Mouse (Mus musculus) forelimb bud, embryonic 11.5 days (tissue): ENCODE measurements around the gene Baz1a.
"Not testable (repeated sequence)": the region's sequence is repeated elsewhere in the genome, so short reads cannot be mapped to it uniquely, and the experiment has no call there.

Experiments used
- DNase-seq: peaks from one replicate; pipeline ENCODE4 v3.0.0-alpha.2; 2012; ENCODE audit warnings: low read depth, low spot score

Gene Baz1a

DNA sequence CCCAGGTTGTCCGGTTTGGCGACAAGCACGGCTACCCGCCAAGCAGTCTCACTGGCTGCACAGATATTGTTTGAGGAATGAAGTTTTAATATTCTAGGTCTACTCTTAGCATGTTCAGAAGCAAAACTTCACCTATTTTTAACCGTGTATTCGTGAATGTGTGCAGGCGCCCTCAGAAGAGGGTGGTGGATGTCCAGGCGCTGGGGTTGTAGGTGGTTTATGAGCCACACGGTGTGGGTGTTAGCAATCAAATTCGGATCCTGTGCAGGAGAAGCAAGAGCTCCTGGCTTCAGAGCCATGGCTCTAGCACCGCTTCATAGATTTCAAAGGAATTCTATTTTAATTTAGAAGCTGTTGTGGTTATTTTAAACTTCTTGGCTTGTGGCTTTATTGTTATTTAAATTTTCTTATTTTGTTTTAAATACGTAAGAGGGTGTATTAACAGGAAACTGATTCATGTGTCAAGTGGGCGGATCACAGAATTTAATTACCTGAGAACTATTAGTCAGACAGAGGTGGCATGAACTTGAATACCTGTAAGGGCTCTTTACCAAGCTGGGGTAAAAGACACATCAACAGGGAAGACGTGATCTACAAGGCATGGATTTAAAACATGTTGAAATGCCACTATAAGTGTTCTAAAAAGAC is 6.7 kb downstream of the Baz1a start:
- no peak for DNase-seq

DNA sequence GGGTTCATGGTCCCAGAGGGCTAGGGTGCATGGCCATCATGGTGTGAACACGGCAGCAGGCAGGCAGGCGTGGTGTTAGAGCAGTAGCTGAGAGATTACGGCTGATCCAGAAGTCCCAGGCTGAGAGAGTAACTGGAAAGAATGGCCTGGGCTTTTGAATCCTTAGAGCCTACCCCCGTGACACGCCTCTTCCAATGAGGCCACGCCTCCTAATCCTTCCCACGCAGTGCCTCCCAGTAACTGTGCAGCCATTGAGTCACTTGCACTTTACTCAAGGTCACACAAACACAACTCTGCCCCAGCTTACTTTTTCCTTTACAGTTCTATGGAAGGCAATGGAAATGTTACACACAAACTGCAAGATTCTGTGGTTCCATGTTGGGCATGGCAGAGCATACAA is 8.1 kb downstream of the Baz1a start:
- no peak for DNase-seq

DNA sequence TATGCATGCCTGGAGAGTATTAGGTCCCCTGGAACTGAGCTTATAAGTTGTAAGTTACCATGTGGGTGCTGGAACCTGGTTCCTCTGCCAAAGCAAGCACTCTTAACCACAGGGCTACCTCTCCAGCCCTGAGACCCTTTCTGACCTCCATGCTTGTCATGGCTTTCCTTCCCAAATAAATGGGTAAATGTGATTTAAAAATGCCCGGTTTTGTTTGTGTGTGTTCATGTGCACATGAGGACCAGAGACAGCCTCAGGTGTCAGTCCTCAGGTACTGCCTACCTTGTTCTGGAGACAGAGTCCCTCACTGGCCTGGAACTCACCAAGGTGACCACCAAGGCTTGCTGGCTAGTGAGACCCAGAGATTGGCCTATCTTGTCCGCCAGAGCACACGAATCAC is 9.8 kb downstream of the Baz1a start:
- DNase-seq: no peak

DNA sequence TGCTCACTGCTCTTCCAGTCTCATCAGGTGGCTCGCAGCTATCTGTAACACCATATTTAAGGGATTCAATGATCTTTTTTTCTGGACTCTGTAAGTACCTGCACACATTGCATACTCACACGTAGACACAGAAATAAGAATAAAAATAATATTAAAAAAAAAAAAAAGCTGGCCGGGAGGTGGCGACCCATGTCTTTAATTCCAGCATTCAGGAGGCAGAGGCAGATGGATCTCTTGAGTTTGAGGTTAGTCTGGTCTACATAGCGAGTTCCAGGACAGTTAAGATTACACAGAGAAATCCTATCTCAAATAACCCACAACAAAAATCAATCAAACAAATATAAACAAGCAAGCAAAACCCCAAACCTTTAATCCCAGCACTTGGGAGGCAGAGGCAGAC is 10.3 kb downstream of the Baz1a start:
- DNase-seq: no peak

DNA sequence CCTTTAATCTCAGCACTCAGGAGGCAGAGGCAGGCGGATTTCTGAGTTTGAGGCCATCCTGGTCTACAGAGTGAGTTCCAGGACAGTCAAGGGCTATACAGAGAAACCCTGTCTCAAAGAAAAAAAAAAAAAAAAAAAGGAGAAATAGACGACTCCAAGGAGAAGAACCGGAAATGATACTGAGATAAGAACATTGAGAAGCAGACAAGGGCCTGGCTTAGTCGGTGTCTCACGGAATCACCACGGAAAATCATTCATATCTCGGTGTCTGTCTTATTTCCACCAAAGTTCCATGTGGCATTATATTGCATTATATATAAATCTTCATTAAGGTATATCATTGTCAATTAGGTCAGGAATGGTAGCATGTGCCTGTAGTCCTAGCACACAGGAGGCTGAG is 11.6 kb downstream of the Baz1a start:
- DNase-seq: not testable (repeated sequence)

DNA sequence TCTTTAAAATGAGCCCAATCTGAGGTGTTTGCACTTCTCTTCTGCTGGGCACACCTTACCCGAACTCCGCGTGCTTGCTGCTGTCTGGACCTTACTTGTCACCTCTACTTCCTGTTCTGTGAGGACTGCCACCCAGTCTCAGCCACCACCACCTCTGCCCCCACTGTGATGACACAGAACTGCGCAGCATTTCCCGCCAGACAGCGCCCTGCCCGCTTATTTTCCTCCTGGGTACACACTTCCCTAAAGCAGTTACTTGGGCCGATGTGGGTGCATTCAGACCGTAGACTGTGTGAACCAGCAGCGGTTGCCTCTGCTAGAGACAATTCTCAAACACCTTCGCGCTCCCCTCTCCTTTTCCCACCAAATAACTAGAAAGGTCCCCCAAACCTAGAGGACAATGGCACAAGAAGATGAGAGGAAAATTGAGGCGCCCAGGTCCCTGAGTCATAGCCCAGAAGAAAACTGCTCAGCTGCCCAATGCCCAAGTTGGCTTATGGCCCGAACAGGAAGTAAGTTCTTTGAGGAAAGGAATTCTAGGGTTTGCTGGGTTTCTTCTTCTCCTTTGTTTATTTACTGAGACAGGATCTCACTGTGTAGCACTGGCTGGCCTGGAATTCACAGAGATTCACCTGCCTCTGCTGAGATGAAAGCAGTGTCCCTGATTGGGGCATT is 15.0 kb downstream of the Baz1a start:
- DNase-seq: no peak

DNA sequence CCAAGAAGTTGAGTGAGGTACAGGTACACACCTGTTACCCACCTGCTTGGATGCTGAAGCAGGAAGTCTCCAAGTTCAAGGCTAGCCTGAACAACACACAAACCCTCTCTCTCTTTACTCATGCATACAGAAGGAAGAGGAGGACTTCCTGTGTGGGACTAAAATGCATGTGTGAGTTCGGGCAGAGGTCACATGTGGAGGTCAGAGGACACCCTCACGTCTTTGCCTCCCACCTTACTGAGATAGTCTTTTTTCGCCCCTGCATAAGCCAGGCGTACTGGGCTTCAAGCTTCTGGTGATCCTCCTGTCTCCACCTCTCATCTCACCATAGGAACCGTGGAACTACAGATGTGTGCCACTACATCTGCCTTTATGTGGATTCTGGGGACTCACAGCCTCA is 15.7 kb downstream of the Baz1a start:
- no peak for DNase-seq

DNA sequence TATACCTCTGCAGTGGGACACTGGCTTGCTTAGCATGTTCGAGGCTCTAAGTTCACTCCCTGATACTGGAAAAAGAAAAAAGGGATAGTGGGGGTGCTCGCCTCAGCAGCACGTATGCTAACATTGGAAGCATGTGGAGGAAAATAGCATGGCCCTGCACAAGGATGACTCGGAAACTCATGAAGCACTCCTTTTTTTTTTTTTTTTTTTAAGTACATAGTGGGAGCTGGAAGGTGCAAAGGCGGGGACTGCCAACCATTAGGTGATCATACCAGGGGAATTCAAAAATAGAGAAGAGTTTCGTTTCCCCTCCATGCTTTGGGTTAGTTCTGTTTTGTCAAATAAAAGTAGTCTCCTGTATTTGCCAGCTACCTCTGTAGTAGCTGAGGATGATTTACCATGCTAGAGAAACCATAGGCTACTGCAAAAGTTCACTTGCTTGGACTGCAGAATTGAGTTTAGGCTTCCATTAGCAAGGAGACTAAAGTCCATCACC is 17.1 kb downstream of the Baz1a start:
- DNase-seq: no peak

DNA sequence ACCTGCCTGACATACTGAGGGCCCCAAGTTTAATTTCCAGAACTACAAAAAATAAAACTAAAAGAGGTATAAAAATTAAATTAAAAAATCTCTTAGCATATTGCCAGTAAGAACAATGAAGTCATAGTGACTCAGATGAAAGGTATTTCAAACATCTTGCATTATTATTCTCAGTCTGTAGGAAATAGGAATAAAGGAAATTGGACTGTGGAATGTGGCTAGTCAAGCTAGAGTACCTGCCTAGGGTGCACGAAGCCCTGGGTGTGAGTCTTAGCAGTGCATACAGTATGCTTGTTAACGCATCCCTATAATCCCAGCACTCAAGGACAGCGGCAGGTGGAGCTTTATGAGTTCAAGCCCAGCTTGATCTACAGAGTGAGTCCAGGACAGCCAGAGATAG is 18.2 kb downstream of the Baz1a start:
- no peak for DNase-seq

DNA sequence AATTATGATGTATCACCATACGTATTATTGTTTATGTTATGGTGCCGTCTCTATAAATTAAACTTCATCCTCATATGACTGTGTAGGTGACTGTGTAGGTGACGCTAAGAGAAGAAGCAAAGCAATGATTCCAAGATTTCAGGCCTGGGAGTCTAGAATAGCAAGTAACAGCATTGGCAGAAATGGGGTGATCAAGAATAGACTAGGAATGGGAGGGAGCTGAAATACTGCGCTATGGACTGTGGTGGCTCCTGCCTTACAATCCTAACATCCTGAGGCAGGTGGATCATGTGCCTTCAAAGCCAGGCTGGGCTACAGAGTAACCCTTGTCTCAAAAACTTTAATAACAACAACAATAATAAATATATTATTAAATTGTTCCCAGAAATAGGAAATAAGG is 19.7 kb downstream of the Baz1a start:
- no peak for DNase-seq

DNA sequence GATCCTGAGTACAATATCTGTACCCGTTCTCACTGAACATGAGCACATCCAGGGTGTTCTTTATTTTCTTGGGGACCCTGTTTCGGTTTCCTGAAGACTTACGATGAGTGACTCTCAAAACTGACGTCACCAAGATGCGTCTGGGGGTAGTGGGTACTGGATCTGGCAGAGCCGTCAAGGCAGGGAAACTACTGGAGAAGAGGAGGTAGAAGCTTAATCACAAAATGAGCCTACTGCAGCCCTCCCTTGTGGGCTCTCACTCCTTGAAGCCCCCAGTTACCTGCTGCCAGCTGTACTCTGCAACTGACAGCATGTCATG is 20.1 kb downstream of the Baz1a start:
- DNase-seq: no peak

DNA sequence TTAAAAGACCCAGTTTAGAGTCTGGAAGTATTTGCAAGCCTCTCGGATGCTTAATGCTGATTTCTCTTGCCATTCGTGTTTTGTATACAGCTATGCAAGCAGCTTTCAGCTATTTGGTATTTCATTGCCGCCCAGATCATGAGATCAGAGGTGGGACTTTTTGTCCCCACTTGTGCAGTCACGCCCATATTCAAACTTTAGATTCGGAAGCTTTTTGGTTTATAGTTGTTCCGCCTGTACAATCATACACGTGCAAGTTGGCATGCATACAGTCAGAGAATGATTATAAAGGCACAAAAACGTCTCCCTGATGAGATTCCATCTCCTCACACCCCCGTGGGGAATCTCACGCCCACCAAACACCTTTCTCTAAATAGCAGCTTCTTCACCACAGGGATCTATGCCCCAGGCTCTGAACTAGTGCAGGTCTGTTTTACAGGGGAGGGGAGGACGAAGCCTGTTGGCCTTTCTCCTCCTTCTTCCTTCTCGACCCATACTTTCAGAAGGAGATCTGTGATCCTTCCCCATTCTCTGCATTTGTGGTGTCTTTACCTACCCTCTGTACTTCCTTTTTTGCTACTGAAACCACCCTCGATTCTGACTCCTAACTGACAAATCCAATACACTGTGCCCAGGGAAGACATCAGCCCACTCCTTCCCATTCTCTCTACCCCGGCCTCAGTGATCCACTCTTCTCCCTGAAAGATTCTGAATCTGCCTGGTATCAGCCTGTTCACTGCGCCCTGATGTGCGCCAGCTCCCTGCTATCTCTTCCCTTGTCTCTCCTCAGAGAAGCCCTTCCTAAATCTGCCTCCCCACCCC is 20.7 kb downstream of the Baz1a start:
- no peak for DNase-seq

DNA sequence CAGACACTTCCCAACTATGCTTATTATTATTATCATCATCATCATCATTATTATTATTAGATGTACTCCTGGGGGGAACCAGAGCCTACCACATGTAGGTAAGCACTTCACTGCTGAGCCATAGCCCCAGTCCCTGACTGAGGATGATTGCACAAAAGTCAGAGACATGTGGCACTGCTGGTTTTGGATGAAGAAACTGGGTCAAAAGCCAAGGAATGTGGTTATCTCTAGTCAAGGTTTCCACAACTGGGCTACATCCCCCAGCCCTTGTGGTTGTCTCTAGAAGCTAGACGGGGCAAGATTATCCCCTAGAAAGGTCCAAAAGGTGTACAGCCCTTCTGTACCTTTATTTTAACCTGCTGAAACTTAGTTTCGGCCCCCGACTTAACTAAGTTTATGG is 21.3 kb downstream of the Baz1a start:
- no peak for DNase-seq

DNA sequence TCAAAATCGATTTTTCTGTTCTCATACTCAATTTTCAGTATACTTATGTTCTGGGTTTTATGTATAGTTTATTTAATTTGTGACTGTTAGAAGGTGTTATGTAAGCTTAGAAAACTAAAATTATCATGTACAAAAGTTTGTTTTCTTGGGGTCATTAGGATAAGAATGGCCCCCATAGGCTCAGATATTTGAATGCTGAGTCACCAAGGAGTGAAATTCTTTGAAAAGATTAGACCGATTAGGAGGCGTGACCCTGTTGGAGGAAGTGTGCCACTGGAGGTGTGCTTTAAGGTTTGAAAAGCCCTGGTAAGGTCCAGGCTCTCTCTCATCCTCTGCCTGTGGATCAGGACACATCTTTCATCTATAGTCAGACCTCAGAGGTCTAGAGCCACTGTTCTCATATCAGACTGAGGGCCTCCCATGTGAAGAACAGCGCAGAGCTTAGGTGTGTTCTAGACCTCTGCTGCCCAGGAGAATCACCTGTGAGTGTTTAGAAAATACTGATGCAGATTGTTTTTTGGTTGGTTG is 25.8 kb downstream of the Baz1a start:
- DNase-seq: no peak

DNA sequence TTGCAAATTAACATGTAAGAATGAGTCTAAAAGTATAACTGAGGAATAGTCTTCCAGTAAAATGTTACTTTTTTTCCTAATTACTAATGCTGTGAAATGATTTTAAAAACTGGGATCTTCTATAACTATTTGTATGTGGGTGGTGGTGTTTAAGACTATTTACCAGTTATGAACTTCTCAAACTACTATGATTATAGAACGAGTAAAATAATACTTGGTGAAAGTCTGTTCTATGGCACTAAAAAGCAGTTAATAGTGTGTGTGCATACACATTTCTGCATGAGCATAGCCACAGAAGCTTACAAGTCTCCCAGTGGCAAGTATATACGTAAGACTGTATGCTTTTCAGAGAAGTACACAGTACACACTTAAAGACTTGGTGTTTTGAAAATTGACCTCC is 27.0 kb downstream of the Baz1a start:
- DNase-seq: no peak

DNA sequence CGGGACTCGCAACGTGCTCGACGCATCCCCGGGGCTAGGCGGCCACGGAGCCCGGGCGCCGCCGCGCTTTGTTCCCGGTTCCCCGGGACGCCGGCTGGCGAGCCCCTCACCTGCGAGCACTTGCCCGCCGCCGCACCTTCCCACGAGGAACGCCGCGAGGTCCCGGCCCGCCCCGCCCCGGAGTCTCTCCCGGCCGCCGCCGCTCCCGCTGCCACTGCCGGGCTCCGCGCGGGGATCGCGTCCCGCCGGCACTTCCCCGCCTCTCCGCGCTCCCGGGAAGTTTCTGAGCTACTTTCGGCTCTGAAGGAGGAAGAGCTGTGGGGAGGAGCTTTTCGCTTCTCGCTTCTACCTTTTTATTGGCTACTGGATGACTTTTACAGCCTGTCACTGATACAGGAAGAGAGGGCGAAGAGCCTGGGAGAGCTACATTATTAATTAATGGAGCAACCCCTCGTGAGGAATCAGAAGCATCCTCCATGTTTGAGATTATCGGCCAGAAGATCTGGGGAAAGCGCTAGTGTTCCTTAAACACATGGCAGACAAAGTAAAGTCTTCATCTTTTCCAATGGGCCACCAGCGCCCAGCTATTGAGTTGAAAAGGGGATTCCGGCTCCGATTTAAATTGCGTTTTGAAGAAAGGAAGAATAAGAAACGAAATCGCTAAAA is 28.0 kb downstream of the Baz1a start, which contains the start of gene Gm20403:
Gene Gm20403 (minus strand): TSS at position 478 of the 666 bp plus-strand sequence.
- peak; percentile 68 for DNase-seq

DNA sequence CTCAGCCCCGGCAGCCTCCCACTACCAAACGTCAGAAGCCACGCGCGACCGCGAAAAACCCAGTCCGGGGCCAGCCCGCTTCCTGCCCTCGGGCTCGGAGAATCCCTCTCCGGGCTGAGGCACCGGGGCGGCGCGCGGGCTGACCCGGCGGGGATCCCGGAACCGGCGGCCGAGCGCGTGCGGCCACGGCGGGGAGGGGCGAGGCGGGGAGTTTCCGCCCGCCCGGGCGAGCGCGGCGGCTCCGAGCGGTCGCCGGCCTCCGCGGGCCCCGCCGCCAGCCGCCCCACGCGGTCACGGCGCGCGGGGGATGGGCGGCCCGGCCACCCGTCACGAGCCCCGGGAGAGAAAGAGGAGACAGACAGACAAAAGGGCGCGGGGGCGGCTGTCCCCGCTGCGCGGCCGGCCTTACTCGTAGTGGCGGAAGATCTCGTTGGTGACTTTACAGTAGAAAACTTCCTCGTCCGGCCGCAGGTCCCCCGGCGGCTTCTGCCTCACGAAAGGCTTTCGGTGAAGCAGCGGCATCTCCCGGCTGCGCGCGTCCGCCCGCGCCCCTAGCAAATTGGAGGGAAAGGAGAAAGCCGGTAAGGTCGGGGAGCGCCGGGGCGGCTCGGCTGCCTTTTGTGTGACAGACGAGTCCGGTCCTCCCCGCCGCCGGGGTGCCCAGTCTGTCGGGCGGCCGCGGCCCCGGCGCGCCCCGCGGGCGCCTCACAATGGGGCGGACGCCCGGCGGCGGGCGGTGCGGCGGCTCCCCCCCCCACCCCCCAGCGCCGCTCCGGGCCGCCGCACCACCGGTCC is 28.7 kb downstream of the Baz1a start:
- peak; percentile 53 for DNase-seq

DNA sequence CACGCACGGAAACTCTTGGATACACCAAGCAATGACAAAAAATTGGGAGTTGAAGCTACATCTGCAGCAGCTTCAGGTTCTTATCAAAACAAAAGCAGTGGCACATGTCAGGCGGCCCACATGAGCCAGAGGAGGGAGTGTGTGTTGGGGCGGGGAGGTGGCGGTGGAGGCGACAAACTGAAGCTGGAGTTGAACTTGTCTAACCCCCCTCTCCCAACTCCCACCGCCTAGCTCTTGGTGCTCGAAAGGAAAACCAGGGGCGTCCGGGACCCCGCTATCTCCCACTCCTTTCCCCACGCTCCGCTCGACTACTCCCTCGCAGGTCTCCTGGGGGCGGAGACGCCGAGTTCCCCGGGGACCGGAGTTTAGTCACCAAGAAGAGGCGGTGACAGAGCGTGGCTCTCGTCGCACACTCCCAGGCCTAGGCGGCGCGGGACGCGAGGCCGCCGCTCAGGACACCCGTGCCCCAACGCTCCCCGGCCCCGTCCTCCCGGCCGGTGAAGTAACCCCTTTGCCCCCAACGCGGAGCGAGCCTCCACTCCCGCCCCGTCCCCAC is 29.4 kb downstream of the Baz1a start:
- peak; percentile 45 for DNase-seq

DNA sequence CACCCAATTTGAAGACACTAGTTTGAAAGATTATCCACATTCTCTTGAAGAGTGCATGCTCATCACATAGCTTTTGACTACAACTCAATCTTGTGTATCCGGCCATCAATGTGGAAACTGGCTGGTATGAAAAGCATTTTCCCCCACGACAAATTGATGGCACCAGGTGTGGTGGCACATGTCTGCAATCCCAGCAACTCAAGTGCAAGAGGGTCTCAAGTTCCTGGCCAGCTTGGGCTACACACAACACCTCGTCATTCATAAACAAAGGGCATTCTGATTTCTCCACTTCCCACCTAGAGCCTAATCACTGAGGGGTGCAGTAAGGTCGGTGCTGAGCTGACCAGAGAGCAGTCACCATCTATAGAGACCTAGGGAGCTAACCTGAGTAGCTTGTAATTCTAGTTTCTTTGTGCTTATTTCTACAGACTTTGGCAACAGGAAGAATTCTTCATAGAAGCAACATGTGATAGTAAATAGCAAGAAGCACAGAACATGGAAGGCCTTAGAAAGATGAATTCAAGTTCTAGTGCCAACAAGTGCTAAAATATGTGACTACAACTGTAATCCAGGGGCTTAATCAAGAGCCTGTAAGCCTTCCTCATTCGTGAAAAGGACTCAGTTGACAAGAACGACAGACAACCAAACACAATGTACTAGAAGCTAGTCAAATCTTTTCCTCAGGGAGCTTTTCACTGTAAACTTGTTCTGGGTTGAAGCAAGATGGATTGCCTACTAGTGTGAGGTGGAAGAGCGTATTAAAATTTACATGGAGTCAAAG is 31.0 kb downstream of the Baz1a start:
- DNase-seq: no peak

DNA sequence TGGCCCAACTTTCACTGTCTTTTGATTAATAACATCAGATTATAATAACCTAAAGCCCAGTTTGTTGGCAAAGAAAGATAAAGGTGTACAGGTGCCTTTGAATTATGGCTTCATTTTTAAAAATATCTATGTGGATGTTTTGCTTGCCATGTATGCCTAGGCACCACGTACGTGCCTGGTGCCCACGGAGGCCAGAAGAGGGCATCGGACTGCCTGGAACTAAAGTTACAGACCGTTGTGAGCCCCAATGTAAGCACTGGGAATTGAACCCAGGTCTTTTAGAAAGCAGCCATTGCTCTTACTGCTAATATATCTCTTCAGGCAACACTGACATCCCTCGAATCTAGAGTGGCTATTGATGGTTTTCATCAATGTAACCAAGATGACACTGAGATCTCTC is 32.2 kb downstream of the Baz1a start:
- no peak for DNase-seq
